Mouse (Mus musculus) lung, embryonic 14.5 days (tissue): ENCODE results near the gene Atp1a3. TPM values are rescaled to one million over a fixed set of nuclear protein-coding genes. Genes with fewer than 3 reads are reported as not detected.
"Not testable (repeated sequence)": the region's sequence is repeated elsewhere in the genome, so short reads cannot be mapped to it uniquely, and the experiment has no call there.

Experiments used
- ATAC-seq: fragments of 200-750 bp; cut with Nextera tagmentation; 2 replicates; pipeline ENCODE4 v1.8.0; 2017; ENCODE audit warnings: mild to moderate bottlenecking, moderate TSS enrichment, moderate library complexity; ENCODE audit not compliant: insufficient read depth
- DNase-seq: peaks from one replicate; pipeline ENCODE4 v3.0.0-alpha.2; 2015
- H3K27ac ChIP-seq: fragments of 300-500 bp; sonication (generic); 2 replicates; pipeline ENCODE4 v1.5.1; 2014; ENCODE audit warnings: low read depth, mild to moderate bottlenecking, moderate library complexity
- H3K27me3 ChIP-seq: fragments of 300-500 bp; sonication (generic); 2 replicates; pipeline ENCODE4 v1.6.1; 2014; ENCODE audit warnings: low read length, control low read depth; ENCODE audit not compliant: insufficient read depth
- H3K36me3 ChIP-seq: fragments of 300-500 bp; sonication (generic); 2 replicates; pipeline ENCODE4 v1.6.1; 2014; ENCODE audit warnings: control low read depth; ENCODE audit not compliant: insufficient read depth
- H3K4me1 ChIP-seq: fragments of 300-500 bp; sonication (generic); 2 replicates; pipeline ENCODE4 v1.6.1; 2014; ENCODE audit warnings: antibody characterized with exemption, control low read depth; ENCODE audit not compliant: insufficient read depth
- H3K4me2 ChIP-seq: fragments of 300-500 bp; sonication (generic); 2 replicates; pipeline ENCODE4 v1.6.1; 2014; ENCODE audit warnings: mild to moderate bottlenecking
- H3K4me3 ChIP-seq: fragments of 300-500 bp; sonication (generic); 2 replicates; pipeline ENCODE4 v1.5.1; 2014; ENCODE audit warnings: low read depth, low read length
- H3K9ac ChIP-seq: fragments of 300-500 bp; sonication (generic); 2 replicates; pipeline ENCODE4 v1.6.1; 2014
- H3K9me3 ChIP-seq: fragments of 300-500 bp; sonication (generic); 2 replicates; pipeline ENCODE4 v1.6.1; 2016; ENCODE audit warnings: low read depth, low read length, control low read depth
- CTCF ChIP-seq: IDR thresholded peaks from 2 replicates; pipeline ENCODE4 v1.5.1; 2016; ENCODE audit warnings: antibody characterized with exemption, low read depth
- WGBS: fragments of 180-500 bp; shearing (Covaris S2); extraction: QIAGEN DNeasy Blood & Tissue Kit; methylation state at CpG from one replicate; pipeline ENCODE4 v1.1.7; 2014; 5-methylcytosine and 5-hydroxymethylcytosine counted together
- polyA plus RNA-seq: library from polyadenylated mRNA; unstranded; fragments of >200 nt; fragmentation: Nextera tagmentation; extraction: Ambion mirVana; gene quantifications from 2 replicates; pipeline ENCODE4 v1.2.1, GENCODE M21; 2014

Atp1a3 gene
- 0.74 and 0.89 TPM in 2 replicates for polyA plus RNA-seq

DNA sequence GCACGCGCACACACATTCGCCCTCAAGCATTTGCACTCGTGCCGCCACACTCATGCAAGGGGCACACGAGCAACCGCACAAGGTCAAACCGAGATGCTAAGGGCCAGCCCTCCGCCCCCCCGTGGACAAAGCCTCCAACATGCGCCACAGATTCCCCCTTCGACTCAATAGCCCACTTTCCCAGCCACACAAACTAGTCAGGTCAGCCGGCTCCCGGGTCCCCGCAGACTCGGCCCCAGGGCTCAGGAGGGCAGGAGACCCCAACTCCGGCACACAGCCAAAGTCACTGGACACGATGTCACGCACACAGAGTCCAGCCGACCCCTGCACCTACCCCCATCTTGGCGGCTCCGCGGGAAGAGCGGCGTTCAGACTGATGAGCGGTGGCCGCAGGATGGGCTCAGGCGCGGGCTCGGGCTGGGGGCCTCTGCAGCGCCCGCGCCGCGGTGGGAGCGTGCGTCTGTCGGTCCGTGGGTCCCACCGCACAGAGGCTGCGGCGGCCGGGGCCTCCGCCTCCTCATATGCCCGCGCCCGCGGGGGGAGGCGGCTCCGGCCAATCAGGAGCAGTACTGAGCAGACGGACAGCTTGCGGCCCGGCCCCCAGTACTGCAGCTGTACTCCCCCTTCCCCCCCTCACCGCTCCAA is at the start of gene Atp1a3:
Gene Atp1a3, minus strand, starts transcription at position 538 of the 645 bp plus-strand sequence.
- no peak for TF ChIP-seq CTCF
- H3K36me3 ChIP-seq = no peaks in the 10 kb centered on the region
- H3K4me3 ChIP-seq = peak within 1 kb of the TSS; percentile 36
- no peaks in the 10 kb centered on the region for H3K4me1 ChIP-seq
- H3K4me2 ChIP-seq = peak within 1 kb of the TSS; percentile 63
- peak; percentile 52 for DNase-seq
- no peak within 1 kb of the TSS for H3K27ac ChIP-seq
- 1% methylated on average over 50 of the region's 54 CpGs for WGBS
- no peak within 1 kb of the TSS for H3K9ac ChIP-seq
- H3K27me3 ChIP-seq = peaks cover 73% of the 10 kb centered on the region
- no peaks in the 10 kb centered on the region for H3K9me3 ChIP-seq
- ATAC-seq = peak; percentile 57

DNA sequence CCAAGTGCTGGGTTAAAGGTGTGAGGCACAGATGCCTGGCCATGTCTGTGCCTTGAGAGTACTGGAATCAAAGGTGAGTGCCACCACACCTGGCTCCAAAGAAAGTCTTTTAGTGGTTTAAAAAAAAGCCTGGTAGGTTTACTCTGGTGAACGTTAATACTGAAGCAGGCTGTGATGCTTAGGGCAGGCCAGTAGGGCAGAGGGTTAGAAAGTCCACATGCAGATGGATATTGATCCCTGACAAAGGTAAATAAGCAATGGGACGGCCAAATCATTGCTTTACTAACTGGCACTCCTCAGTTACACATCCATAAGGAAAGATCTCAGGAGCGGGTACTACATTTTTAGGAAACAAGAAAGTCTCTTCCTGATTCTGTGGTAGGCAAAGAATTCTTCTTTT is 46.8 kb upstream of the Atp1a3 start:
- no peaks in the 10 kb centered on the region for H3K4me1 ChIP-seq
- peaks cover 50% of the 10 kb centered on the region for H3K36me3 ChIP-seq
- H3K9me3 ChIP-seq = no peaks in the 10 kb centered on the region
- H3K27ac ChIP-seq = no peak overlapping the region
- no peak overlapping the region for H3K4me2 ChIP-seq
- H3K27me3 ChIP-seq = no peaks in the 10 kb centered on the region
- no peak overlapping the region for H3K4me3 ChIP-seq
- no peak overlapping the region for H3K9ac ChIP-seq
- no peak for ATAC-seq
- WGBS = 71% methylated on average over 3 of the region's 3 CpGs
- TF ChIP-seq CTCF = no peak
- no peak for DNase-seq

DNA sequence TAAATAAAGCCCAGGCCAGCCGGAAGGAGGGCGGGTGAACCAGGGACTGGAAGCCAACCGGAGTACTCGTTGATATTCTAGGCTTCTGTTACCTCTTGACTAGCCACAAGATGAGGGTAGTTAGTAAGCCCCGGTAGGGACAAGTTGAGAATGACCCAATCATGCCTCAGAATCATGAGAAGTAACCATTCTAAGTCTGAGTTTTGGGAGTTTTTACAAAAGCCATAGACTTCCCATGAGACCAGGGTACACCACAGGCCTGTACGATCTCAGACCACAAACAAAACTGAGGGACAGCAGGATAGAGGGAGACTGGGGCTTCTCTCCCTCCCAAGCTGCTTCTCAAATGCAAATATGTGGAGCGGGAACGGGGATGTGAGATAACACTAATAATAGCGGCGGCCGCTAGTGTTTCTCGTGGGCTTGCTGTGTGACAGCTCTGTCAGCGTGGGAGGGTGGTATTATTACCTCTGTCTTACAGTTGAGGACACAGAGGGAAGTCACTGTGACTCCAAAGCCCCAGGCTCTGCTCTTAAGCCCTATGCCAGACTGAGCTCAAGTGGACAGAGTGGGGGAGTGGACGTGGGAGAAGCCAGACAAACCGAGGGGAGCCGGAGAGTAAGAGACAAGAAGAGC is 43.7 kb upstream of the Atp1a3 start:
- Histone ChIP-seq H3K9ac (no peak overlapping the region), H3K27me3 (no peaks in the 10 kb centered on the region), H3K4me3 (no peak overlapping the region), H3K27ac (no peak overlapping the region), H3K4me1 (no peaks in the 10 kb centered on the region), H3K9me3 (no peaks in the 10 kb centered on the region), H3K4me2 (no peak overlapping the region), H3K36me3 (peaks cover 39% of the 10 kb centered on the region; the same call in 1 of the 2 replicates)
- TF ChIP-seq CTCF = no peak
- ATAC-seq (no peak), DNase-seq (no peak)
- WGBS = 72% methylated on average over 16 of the region's 16 CpGs

DNA sequence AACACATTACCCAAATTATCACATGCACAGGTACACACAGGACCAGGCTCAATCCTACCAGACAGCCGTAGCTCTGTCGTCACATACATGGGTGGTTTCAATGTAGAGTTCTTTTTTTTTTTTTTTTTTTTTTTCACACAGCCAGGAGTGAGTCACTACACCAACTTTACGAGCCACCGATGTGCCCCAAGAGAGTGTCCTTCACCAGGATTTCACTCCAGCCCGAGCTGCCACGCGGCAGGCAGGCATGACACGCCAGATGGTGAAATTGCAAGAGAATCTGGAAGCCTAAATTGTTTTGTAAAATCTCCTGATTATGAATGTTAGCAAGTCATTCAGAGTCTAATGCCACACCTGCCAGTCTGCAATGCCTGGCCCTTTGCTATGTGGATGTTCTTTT is 41.6 kb upstream of the Atp1a3 start:
- Histone ChIP-seq H3K4me2 (no peak overlapping the region), H3K4me3 (no peak overlapping the region), H3K9ac (no peak overlapping the region), H3K27me3 (no peaks in the 10 kb centered on the region), H3K36me3 (peaks cover 41% of the 10 kb centered on the region), H3K4me1 (no peaks in the 10 kb centered on the region), H3K9me3 (no peaks in the 10 kb centered on the region), H3K27ac (no peak overlapping the region)
- WGBS = 87% methylated on average over 8 of the region's 8 CpGs
- ATAC-seq (no peak), DNase-seq (no peak)
- TF ChIP-seq CTCF = no peak

DNA sequence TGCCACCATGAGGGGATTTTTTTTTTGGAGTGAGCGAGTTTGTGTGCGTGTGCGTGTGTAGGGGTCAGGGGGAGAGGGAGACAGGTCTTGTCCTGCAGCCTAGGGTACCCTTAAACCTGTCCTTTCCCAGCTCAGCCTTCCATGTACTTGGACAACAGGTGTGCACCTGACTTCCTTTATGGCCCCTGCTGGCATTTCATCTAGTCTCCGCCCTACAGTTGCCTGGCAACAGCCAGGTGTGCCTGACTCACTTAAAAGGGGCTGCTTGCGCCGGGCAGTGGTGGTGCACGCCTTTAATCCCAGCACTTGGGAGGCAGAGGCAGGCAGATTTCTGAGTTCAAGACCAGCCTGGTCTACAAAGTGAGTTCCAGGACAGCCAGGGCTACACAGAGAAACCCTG is 38.8 kb upstream of the Atp1a3 start:
- not testable (repeated sequence) for H3K27me3 ChIP-seq, ATAC-seq, H3K4me1 ChIP-seq, H3K4me3 ChIP-seq, H3K9me3 ChIP-seq, DNase-seq, H3K9ac ChIP-seq, H3K4me2 ChIP-seq, H3K27ac ChIP-seq
- WGBS = 87% methylated on average over 7 of the region's 7 CpGs
- H3K36me3 ChIP-seq = peaks cover 41% of the 10 kb centered on the region

DNA sequence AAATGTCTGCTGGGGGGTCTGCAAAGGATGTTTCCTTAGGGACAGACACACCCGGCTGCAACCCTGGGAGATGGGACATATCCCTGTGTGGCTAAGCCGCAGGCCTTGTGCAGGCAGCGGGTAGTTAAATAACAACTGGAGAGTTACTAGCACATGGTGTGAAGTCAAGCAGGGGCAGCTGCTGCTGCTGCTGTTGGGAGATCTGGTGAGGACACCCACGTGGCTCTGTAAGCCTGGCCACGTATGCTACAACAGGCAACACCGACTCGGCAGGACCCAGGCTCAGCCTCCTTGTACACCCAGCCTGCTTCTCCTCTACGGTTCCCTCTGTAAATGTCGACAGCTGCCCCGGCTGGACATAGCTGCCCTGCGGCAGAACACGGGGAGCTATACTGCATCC is 36.2 kb upstream of the Atp1a3 start:
- Histone ChIP-seq H3K4me1 (no peaks in the 10 kb centered on the region), H3K27ac (no peak overlapping the region), H3K27me3 (no peaks in the 10 kb centered on the region), H3K9ac (no peak overlapping the region), H3K36me3 (peaks cover 35% of the 10 kb centered on the region), H3K4me2 (no peak overlapping the region), H3K9me3 (no peaks in the 10 kb centered on the region), H3K4me3 (no peak overlapping the region)
- no peak for ATAC-seq
- WGBS = 87% methylated on average over 12 of the region's 12 CpGs
- no peak for DNase-seq
- TF ChIP-seq CTCF = no peak

DNA sequence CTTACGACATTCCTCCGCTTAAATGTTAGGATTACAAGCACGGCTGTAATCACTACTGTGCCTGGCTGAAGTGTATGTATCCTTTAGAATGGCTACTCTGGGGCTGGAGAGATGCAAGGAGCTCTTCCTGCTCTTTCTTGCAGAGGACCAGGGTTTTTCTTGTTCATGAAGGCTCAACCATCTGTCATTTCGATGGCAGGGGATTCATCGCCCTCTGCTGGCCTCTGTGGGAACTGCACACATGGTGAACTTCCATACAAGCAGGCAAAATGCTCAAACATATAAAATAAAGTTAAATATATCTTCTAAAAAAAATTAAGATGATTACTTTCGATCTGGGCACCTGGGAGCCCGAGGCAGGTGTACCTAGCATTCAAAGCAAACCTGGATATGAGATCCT is 30.2 kb upstream of the Atp1a3 start:
- no peak overlapping the region for H3K4me3 ChIP-seq
- H3K27me3 ChIP-seq = no peaks in the 10 kb centered on the region
- H3K36me3 ChIP-seq = peaks cover 20% of the 10 kb centered on the region; the same call in 1 of the 2 replicates
- TF ChIP-seq CTCF = peak; percentile 85
- H3K4me2 ChIP-seq = no peak overlapping the region
- ATAC-seq (no peak), DNase-seq (peak; percentile 83)
- H3K9me3 ChIP-seq = no peaks in the 10 kb centered on the region
- H3K27ac ChIP-seq = no peak overlapping the region
- 51% methylated on average over 7 of the region's 7 CpGs for WGBS
- no peak overlapping the region for H3K9ac ChIP-seq
- no peaks in the 10 kb centered on the region for H3K4me1 ChIP-seq
